Mouse (Mus musculus) left cerebral cortex, adult 8-10 months (tissue): ENCODE results near the gene Tinagl1. TPM values are rescaled to one million over a fixed set of nuclear protein-coding genes. Genes with fewer than 3 reads are reported as not detected.

Source experiments
- DNase-seq, 2 experiments: peaks; one replicate each; pipeline ENCODE4 v3.0.0; 2022; ENCODE audit warnings: low spot score in 2 of 2
- total RNA-seq, 4 experiments: library from RNA; stranded (reverse); gene quantifications; 2 replicates each; pipeline ENCODE4 v1.2.4; 2022

Tinagl1 gene
- total RNA-seq, 4 experiments from 2014 or later, result 7.7 to 10.5 (median 9.0) TPM

- DNase-seq, result no peak
These were observed 5.0 kb upstream of the Tinagl1 start for GRCm38 (mm10) chr4:130179876-130180275.

GRCm38 (mm10) chr4:130177536-130177935 lies 2.6 kb upstream of the Tinagl1 start:
- DNase-seq, result no peak

DNA sequence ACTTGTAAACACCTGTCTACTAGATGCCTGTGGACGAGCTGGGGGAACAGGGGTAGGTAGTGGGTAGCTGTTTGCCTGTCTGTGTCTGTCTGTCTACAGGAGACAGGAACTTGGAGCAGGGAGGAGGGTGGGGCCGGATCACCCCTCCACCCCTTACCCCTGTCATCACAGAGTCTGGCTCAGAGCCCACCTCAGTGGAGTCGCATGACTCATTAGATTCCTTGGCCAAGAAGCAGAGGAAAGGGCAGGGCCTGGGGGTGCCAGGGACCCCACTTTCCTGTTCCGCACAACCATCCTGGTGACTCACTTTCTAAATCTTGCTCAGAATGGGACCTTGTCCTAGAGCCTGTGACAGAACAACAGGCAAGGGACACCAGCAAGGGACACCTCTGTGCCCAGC lies 2.2 kb upstream of the Tinagl1 start:
- no peak for DNase-seq

DNA sequence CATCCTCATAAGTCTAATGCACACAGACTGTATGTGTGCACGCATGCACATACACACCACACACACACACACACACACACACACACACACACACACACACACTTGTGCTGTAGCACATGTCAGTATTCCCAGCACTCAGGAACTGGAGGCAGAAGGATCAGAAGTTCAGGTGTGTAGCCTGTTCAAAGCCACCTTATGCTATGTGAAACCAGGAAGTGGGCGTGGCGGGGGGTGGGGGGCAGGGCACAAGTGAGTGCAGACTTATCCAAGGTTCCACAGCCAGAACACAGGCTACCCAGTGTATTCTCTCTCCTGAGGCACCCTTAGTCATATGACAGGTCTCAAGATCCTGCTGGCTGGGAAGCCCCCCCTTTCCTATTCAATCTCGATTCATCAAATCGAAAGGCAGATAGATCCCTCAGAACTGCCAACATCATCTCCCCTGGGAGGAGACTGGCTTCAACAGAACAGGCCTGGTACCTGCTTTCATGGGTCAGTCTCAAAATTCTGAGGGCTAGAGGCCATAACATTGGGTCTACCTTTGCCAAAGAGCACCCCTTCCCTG lies 1.3 kb upstream of the Tinagl1 start:
- no peak for DNase-seq

- no peak for DNase-seq
These were observed 439 bp downstream of the Tinagl1 start for GRCm38 (mm10) chr4:130174335-130175031.

DNA sequence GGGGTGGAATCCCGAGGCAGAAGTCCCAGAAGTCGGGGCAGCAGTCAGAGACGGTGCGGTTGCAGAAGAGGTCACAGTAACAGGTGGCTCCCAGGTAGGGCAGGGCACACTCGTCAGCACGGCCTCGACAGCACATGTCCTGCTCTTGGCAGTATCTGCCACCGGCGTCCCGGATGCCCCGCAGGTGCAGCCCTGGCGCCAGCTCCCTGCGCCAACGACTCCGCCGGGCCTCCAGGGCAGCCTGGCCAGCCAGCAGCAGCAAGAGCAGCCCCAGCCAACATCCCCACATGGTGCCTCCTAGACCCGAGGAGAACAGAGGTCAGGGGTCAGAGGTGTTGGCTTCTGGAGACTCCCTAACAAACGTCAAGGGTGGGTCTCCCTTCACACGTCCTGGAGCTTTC lies 1.0 kb downstream of the Tinagl1 start:
- no peak for DNase-seq

- DNase-seq, result no peak
These were observed 1.7 kb downstream of the Tinagl1 start for GRCm38 (mm10) chr4:130173060-130173822.

GRCm38 (mm10) chr4:130171951-130172765 lies 2.8 kb downstream of the Tinagl1 start:
- DNase-seq, result no peak

- DNase-seq, result no peak
These were observed 4.6 kb downstream of the Tinagl1 start for GRCm38 (mm10) chr4:130170362-130170761.

DNA sequence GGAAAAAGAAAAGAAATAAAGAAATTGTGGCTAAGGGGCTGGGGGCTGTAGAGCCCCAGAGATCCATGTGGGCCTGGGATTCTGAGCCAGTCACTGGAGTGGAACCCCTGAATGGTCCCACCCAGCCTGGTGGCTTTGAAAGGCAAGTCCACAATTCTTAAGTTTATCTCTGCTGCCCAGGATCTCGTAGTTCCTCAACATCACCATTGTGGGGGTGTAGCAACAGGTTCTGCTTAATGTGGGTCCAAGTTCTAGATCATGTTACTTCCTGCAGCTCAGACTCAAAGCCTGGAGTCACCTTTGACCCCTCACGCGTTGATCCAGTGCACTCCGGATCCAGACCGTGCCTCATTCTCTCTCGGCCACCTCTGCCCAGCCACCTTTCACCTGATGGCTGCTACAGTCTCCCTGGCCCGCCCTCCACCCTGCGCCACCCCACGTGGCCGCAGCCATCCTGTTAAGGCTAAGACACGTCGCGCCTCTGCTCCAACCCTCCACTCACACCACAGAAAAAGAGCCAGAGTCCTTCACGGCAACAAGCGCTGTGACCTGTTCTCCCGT lies 5.4 kb downstream of the Tinagl1 start:
- DNase-seq, result no peak

DNA sequence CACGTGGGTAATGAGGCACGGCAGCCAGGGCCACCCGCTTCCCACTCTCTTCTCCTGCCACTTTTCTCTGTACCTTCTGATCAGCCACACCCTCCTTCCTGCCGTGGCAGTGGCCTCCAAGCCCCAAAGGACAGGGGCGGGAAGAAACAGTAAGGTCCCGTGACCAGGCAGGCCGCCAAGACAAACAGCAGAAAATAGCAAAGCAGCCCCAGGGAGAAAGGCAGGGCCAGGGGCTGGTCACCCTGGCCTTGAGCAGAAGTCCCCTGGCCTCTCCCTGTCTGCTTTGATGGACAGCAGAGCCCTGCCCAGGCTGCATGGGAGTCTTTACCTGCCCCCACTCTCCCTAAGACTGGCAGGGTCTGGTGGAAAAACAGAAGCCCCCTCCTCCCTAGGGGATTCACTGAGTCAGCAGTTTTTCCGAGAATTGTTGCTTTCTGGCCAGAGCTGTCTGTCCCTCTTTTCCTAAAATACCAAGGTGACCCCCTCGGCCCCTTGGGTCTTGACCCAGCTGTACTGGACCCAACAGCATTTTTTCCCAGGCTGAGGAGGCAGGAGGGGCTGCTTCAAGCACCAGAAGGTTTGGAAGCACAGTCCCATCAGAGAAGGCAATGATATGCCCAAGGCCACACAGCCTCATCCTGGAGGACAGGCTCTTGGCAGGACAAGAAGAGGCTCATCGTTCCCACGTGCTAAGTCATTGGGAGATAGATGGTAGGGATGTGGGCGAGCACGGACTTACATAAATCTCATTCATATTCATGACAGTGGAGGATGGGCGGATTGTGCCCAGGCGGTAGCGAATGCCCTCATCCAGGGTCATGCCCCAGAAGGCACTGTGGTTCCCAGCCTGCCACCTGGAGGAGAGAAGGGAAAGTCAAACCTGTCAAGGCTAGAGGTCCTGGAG lies 6.4 kb downstream of the Tinagl1 start:
- DNase-seq, result no peak

DNA sequence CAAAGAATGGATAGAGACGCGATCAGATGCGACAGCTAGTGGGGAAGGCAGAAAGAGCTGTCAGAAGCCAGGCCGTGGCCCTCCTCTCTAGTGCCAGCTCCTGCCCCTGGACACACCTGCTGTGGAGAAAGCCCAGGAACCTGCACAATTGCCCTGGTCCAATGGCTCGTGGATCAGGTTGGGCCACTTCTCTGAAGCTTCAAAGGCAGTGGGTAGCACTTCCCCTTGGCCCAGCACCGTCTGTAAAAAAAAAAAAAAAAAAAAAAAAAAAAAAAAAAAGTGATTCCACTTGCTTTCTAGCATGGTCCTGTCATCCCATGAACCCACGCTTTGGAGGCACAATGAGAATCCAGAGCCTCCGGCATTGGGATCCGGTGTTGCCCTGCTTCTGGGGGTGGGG lies 7.1 kb downstream of the Tinagl1 start:
- no peak for DNase-seq

GRCm38 (mm10) chr4:130167321-130167720 lies 7.6 kb downstream of the Tinagl1 start:
- no peak for DNase-seq

DNA sequence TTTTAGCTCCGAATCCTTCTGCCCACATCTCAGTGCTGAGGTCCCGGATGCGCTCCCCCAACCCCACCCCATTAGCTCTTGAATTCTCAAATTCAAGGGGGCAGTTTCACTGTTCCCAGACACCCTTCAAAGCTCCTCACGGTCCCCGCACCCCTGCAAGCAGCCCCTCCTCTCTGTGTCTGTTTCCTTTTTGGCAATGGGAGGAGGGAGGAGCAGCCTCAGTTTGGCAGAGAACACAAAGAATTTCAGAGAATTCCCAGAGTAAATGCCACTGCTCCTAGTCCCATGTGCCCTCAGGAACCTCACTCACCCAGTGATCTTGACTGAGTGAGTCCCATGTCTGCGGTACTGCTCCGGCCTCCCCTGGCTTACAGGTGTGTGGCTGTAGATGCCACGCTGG lies 8.3 kb downstream of the Tinagl1 start:
- no peak for DNase-seq

DNA sequence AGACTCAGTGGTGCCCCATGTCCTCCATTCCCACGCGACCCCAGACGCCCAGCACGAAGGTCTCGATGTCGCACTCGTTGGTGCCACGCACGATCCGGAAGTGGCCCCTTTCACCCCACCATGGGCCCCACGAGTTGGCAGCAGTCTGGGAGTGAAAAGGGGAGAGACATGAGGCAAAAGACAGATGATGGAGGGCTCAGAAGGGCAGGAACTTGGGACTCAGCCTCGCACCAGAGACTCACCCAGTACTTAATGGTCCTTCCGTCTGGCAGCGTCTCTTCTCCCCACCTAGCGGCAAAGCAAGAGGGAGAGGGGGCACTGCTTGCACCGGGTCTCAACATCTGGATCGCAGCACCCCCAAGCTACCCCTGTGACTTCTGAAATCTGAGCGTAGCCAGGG lies 8.9 kb downstream of the Tinagl1 start:
- no peak for DNase-seq

GRCm38 (mm10) chr4:130164121-130164520 lies 10.8 kb downstream of the Tinagl1 start:
- no peak for DNase-seq

GRCm38 (mm10) chr4:130163391-130163861 lies 11.5 kb downstream of the Tinagl1 start:
- DNase-seq, result no peak

GRCm38 (mm10) chr4:130161349-130161748 lies 13.6 kb downstream of the Tinagl1 start:
- no peak for DNase-seq

DNA sequence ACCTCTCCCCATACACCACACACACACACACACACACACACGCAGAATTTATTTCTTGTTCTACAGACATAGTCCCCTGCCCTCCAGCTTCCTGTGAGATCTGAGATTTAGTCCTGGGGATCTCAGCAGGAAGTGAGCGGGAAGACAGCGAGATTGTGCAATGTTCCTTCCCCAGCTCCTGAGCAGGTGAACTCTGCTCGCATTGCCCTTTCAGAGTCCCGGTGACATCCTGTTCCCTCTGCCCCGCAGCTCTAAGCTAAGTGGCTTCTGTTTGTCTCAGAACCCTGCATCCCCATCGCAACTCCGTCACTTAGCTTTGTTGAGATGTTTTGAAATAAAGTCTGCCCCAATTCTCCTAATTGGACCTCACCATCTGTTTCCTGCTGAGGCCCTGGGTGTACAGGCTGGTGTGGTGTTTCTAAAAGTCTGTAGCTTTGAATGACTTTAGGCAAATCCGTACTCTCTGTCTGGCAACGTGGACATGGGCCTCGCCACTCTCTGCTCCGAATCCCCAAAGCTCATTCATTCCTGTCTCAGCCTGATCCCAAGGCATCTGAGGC lies 18.0 kb downstream of the Tinagl1 start:
- DNase-seq, result no peak

- DNase-seq, result no peak
These were observed 20.7 kb downstream of the Tinagl1 start for GRCm38 (mm10) chr4:130154250-130154649.
